Mouse (Mus musculus) liver, embryonic 14.5 days (tissue): Measurements from ENCODE around the gene Smoc1. TPM values are rescaled to one million over a fixed set of nuclear protein-coding genes. Genes with fewer than 3 reads are reported as not detected.

Source experiments
- ATAC-seq: fragments of 200-750 bp; cut with Nextera tagmentation; 2 replicates; pipeline ENCODE4 v1.8.0; 2017; ENCODE audit warnings: moderate number of reproducible peaks, mild to moderate bottlenecking, moderate library complexity; ENCODE audit not compliant: insufficient read depth
- DNase-seq, 3 experiments: peaks; one replicate each; pipeline ENCODE4 v3.0.0-alpha.2; 2012 to 2013; ENCODE audit warnings: low read depth in 3 of 3, low spot score in 3 of 3
- H3K27ac ChIP-seq: fragments of 300-500 bp; sonication (generic); 2 replicates; pipeline ENCODE4 v1.5.1; 2014; ENCODE audit warnings: moderate library complexity, mild to moderate bottlenecking, control low read depth, inconsistent platforms
- H3K27me3 ChIP-seq: fragments of 300-500 bp; sonication (generic); 2 replicates; pipeline ENCODE4 v1.6.1; 2014; ENCODE audit warnings: mild to moderate bottlenecking, low read length, moderate library complexity; ENCODE audit not compliant: control insufficient read depth, insufficient read depth
- H3K36me3 ChIP-seq: fragments of 300-500 bp; sonication (generic); replicated peaks from 2 replicates; pipeline ENCODE4 v1.6.1; 2014; ENCODE audit warnings: low read depth; ENCODE audit not compliant: control insufficient read depth, insufficient read depth
- H3K4me1 ChIP-seq, 2 experiments: fragments of 200-500 bp in 1 of 2; fragments of 300-500 bp in 1 of 2; sonication (generic) in 1 of 2; replicated peaks; 2 replicates each; pipeline ENCODE4 v1.6.1; 2012 to 2014; ENCODE audit warnings: antibody characterized with exemption in 1 of 2, inconsistent platforms in 1 of 2, low read length in 1 of 2; ENCODE audit not compliant: control insufficient read depth in 2 of 2, insufficient read depth in 2 of 2
- H3K4me2 ChIP-seq: fragments of 300-500 bp; sonication (generic); 2 replicates; pipeline ENCODE4 v1.6.1; 2014; ENCODE audit warnings: low read depth, mild to moderate bottlenecking, control low read depth, moderate library complexity
- H3K4me3 ChIP-seq, 2 experiments: fragments of 200-500 bp in 1 of 2; fragments of 300-500 bp in 1 of 2; sonication (generic) in 1 of 2; 2 replicates each; pipeline ENCODE4 v1.5.1; 2012 to 2014; ENCODE audit warnings: low read depth in 2 of 2, low read length in 2 of 2, mild to moderate bottlenecking in 2 of 2, control low read depth in 1 of 2, inconsistent platforms in 1 of 2, moderate library complexity in 1 of 2; ENCODE audit not compliant: insufficient read depth in 1 of 2
- H3K9ac ChIP-seq: fragments of 300-500 bp; sonication (generic); replicated peaks from 2 replicates; pipeline ENCODE4 v1.6.1; 2014; ENCODE audit warnings: mild to moderate bottlenecking, control low read depth, moderate library complexity
- H3K9me3 ChIP-seq: fragments of 300-500 bp; sonication (generic); 2 replicates; pipeline ENCODE4 v1.6.1; 2016; ENCODE audit warnings: low read length, mixed read lengths; ENCODE audit not compliant: control insufficient read depth
- CTCF ChIP-seq: IDR thresholded peaks from 2 replicates; pipeline ENCODE4 v1.5.1; 2016; ENCODE audit warnings: antibody characterized with exemption, low read depth, control low read depth
- EP300 ChIP-seq: IDR thresholded peaks from 2 replicates; pipeline ENCODE4 v1.6.1; 2016; ENCODE audit warnings: antibody characterized with exemption, low read depth
- WGBS: fragments of 180-500 bp; shearing (Covaris S2); extraction: QIAGEN DNeasy Blood & Tissue Kit; methylation state at CpG from one replicate; pipeline ENCODE4 v1.1.7; 2014; ENCODE audit not compliant: insufficient replicate concordance; 5-methylcytosine and 5-hydroxymethylcytosine counted together
- polyA plus RNA-seq, 2 experiments: library from polyadenylated mRNA; depleted of rRNA in 1 of 2; stranded (reverse) in 1 of 2; unstranded in 1 of 2; fragments of >200 nt; fragmentation: Nextera tagmentation in 1 of 2; extraction: Ambion mirVana in 1 of 2; gene quantifications; 2 replicates each; pipeline versions ENCODE4 v1.2.1 to v1.2.3; 2012 to 2014

Gene Smoc1
- polyA plus RNA-seq, 2 experiments: 4.6 to 6.9 TPM

GRCm38 (mm10) chr12:81160831-81161230 is 134.2 kb downstream of the Smoc1 start:
- TF ChIP-seq CTCF (peak; percentile 57), EP300 (no peak)
- H3K27ac ChIP-seq: no peak overlapping the region
- H3K4me2 ChIP-seq: no peak overlapping the region
- peaks cover 0 to 4% of the 10 kb centered on the region in 2 experiments; a peak in 1 of 4 replicates for H3K4me1 ChIP-seq
- ATAC-seq (no peak), DNase-seq (no peak)
- no peak overlapping the region for H3K4me3 ChIP-seq
- H3K36me3 ChIP-seq: no peaks in the 10 kb centered on the region
- 47% methylated on average over 5 of the region's 5 CpGs for WGBS
- no peak overlapping the region for H3K9ac ChIP-seq
- H3K9me3 ChIP-seq: no peaks in the 10 kb centered on the region
- H3K27me3 ChIP-seq: no peaks in the 10 kb centered on the region

GRCm38 (mm10) chr12:81161282-81161681 is 134.7 kb downstream of the Smoc1 start:
- Histone ChIP-seq H3K4me1 (peaks cover 0 to 4% of the 10 kb centered on the region in 2 experiments; a peak in 1 of 4 replicates), H3K36me3 (no peaks in the 10 kb centered on the region), H3K9ac (no peak overlapping the region), H3K4me2 (no peak overlapping the region), H3K27me3 (no peaks in the 10 kb centered on the region), H3K27ac (no peak overlapping the region), H3K9me3 (no peaks in the 10 kb centered on the region), H3K4me3 (no peak overlapping the region)
- no peak for DNase-seq
- ATAC-seq: no peak
- WGBS: 52% methylated on average over 2 of the region's 2 CpGs
- no peak for TF ChIP-seq CTCF
- no peak for TF ChIP-seq EP300

- Histone ChIP-seq H3K9ac (no peak overlapping the region), H3K4me3 (no peak overlapping the region), H3K27me3 (no peaks in the 10 kb centered on the region), H3K36me3 (no peaks in the 10 kb centered on the region), H3K9me3 (no peaks in the 10 kb centered on the region), H3K27ac (no peak overlapping the region), H3K4me2 (no peak overlapping the region), H3K4me1 (no peaks in the 10 kb centered on the region)
- TF ChIP-seq CTCF (no peak), EP300 (no peak)
- WGBS: 55% methylated on average over 3 of the region's 3 CpGs
- ATAC-seq: no peak
- no peak for DNase-seq
These were observed 136.5 kb downstream of the Smoc1 start for GRCm38 (mm10) chr12:81163131-81163530.

- 46% methylated on average over 3 of the region's 3 CpGs for WGBS
- DNase-seq: no peak
- ATAC-seq: no peak
These were observed 137.0 kb downstream of the Smoc1 start for GRCm38 (mm10) chr12:81163566-81163965.

GRCm38 (mm10) chr12:81166092-81166491 is 139.5 kb downstream of the Smoc1 start:
- Histone ChIP-seq H3K4me3 (no peak overlapping the region), H3K27ac (no peak overlapping the region), H3K4me1 (no peaks in the 10 kb centered on the region), H3K27me3 (no peaks in the 10 kb centered on the region), H3K4me2 (no peak overlapping the region), H3K36me3 (no peaks in the 10 kb centered on the region), H3K9ac (no peak overlapping the region), H3K9me3 (no peaks in the 10 kb centered on the region)
- no peak for ATAC-seq
- DNase-seq: no peak
- WGBS: 36% methylated on average over 10 of the region's 10 CpGs
- TF ChIP-seq EP300 (no peak), CTCF (no peak)

More at GRCm38 (mm10) chr12:81163566-81163965, 137.0 kb downstream of the Smoc1 start:
- H3K4me2 ChIP-seq: no peak overlapping the region
- no peak overlapping the region for H3K9ac ChIP-seq
- no peaks in the 10 kb centered on the region for H3K36me3 ChIP-seq
- no peak overlapping the region for H3K4me3 ChIP-seq
- H3K27ac ChIP-seq: no peak overlapping the region
- H3K27me3 ChIP-seq: no peaks in the 10 kb centered on the region
- H3K9me3 ChIP-seq: no peaks in the 10 kb centered on the region
- TF ChIP-seq CTCF: no peak
- TF ChIP-seq EP300: no peak
- no peaks in the 10 kb centered on the region for H3K4me1 ChIP-seq
